Mouse (Mus musculus) Patski (cell line): ENCODE measurements around the gene Fbxo7. TPM values are rescaled to one million over a fixed set of nuclear protein-coding genes. Genes with fewer than 3 reads are reported as not detected.

Experiments used
- ATAC-seq: fragments of 100-300 bp; one replicate; pipeline ENCODE4 v1.8.0; 2021
- CTCF ChIA-PET: fragments of 350-600 bp; sonication (Branson Sonifier 250); formaldehyde crosslinking; loops from one replicate; lab custom pipeline; 2022; ENCODE audit warnings: inconsistent platforms; lab: Charles Lee
- POLR2A ChIA-PET: fragments of 350-600 bp; sonication (Branson Sonifier 250); formaldehyde crosslinking; loops from one replicate; lab custom pipeline; 2022; ENCODE audit warnings: antibody characterized with exemption, inconsistent platforms; lab: Charles Lee
- DNase-seq: peaks from one replicate; pipeline ENCODE4 v3.0.0-alpha.2; 2011; ENCODE audit warnings: low read depth, low spot score
- H3K27me3 ChIP-seq: fragments of 371-371 bp; one replicate; pipeline ENCODE4 v1.5.1; 2021
- CTCF ChIP-seq: fragments of 100-300 bp; IDR thresholded peaks from one replicate; pipeline ENCODE4 v1.5.1; 2021
- in situ Hi-C: fragments of 300-500 bp; cut with MboI; formaldehyde crosslinking; loops from 3 replicates; pipeline ENCODE4 v1.11.1; 2018; ENCODE audit warnings: low pct_unique_long_range_greater_than_20kb, mixed read lengths
- polyA plus RNA-seq: library from polyadenylated mRNA; unstranded; gene quantifications from one replicate; pipeline ENCODE4 v1.2.3, GENCODE M21; 2021

The Fbxo7 gene
- polyA plus RNA-seq, 1 experiment from 2014 or later, result 38.1 TPM

DNA sequence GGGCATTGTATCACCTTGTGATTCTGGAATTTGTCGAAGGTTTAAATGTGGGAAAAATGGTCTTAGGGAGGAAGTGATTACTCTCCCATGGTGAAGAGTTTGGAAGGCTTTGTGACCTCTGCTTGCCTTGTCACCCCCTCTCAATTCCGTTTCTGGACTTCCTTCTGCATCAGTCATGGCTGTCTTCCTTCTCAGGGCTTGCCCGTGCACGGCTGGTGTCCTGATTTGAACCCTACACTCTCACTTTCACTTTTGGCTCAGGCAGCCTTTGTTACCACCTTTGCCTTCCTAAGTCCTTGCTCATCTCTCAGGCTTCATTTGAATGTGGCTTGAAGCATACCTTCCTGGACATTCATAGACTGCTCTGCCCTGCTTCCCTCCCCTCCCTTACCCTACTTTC, 52.4 kb downstream of the Fbxo7 start:
- DNase-seq (no peak), ATAC-seq (no peak)
- no peak for TF ChIP-seq CTCF
- POLR2A ChIA-PET, result interaction anchor here (0.8 kb wide), 1 partner anchor 18 kb away, joined by 3 read pairs; no protein-coding TSS in a partner anchor
- in situ Hi-C loops, result loop anchor here (5.0 kb wide), 1 partner anchor 218 kb away; no protein-coding TSS in a partner anchor
- no peaks in the 10 kb centered on the region for H3K27me3 ChIP-seq
- CTCF ChIA-PET, result interaction anchor here (1.5 to 3.7 kb wide), 2 partner anchors 12 to 16 kb away, joined by 5 to 20 read pairs; no protein-coding TSS in a partner anchor

DNA sequence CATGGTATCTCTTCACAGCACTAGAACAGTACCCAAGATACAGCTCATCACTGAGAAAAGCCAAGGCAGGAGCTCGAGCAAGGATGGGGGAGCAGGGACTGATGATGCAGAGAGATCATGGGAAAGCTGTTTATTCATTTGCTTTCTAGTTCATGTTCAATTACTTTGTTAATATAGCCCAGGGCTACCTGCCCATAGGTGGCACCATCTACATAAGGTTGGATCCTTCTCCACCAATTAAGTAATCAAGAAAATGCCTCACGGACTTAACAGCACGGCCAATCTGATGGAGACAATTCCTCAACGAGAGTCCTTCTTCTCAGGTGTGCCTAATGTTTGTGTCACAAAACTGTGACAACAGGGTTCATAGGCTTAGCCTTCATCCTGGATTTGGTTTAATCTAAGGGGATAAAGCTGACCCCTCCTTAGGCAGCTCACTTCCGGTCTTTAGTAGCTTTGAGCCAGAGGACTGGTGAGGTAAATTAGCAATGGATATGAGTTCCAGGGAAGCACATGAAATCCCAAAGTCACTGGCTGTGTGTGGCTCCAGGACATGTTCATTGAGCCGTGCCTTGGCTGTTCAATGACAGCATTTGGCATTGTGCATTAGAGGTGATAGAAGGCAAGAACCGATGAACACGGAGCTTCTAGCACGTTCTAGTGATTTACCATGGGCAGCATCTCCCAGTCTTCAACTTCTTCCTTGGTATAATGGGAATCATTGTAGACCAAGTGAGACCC, 53.4 kb downstream of the Fbxo7 start:
- CTCF ChIA-PET, result interaction anchor here (1.0 to 3.7 kb wide), 7 partner anchors 11 to 221 kb away, joined by 3 to 20 read pairs (median 4); no protein-coding TSS in a partner anchor

DNA sequence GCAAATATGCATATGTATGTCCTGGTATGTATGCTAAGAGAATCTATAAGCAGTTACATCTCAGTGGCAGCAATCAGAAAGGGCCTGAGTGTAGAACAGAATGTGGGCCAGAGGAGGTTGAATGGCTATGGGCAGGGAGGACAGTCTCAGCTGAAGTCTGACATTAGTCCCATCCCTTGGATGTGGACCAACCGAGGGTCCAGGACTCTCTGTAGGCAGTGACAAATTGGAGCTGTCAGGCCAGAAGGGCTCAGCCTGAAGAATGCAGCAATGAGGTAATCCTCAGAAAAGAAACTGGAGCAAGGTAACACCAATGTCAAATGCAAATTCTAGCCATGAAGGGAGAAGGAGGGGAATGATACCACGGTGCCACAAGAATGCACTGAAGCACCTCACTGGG, 55.5 kb downstream of the Fbxo7 start:
- CTCF ChIA-PET, result interaction anchor here (3.7 kb wide), 1 partner anchor 12 kb away, joined by 20 read pairs; no protein-coding TSS in a partner anchor

More for the DNA sequence above, 53.4 kb downstream of the Fbxo7 start:
- H3K27me3 ChIP-seq, result no peaks in the 10 kb centered on the region
- DNase-seq (no peak), ATAC-seq (no peak)
- TF ChIP-seq CTCF, result no peak
- in situ Hi-C loops, result loop anchor here (5.0 kb wide), 1 partner anchor 217 kb away; no protein-coding TSS in a partner anchor
- POLR2A ChIA-PET, result interaction anchor here (0.8 to 0.9 kb wide), 2 partner anchors 9 to 19 kb away, joined by 3 read pairs; no protein-coding TSS in a partner anchor

DNA sequence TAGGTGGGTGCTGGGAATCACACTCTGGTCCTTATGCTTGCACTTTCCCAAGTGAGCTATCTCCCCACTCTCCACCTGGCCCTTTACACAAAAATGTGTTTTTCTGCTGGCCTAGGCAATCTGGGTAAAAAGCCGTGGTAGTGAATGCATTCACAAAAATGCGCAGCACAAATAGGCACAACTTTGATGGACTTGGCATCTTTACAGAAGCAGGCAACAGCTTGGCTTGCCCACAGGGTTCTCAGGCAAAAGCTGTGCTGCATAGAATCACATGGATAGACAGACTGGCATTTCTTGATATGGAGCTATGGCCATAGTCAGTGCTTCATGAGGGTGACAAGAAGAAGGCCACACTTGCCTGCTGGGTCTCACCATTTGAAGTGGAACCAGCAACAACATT, 57.0 kb downstream of the Fbxo7 start:
- CTCF ChIA-PET, result no interaction called here
- no peak for TF ChIP-seq CTCF
- DNase-seq (no peak), ATAC-seq (no peak)
- POLR2A ChIA-PET, result no interaction called here
- in situ Hi-C loops, result no loop called here
- H3K27me3 ChIP-seq, result no peaks in the 10 kb centered on the region

More for the DNA sequence above, 55.5 kb downstream of the Fbxo7 start:
- POLR2A ChIA-PET, result interaction anchor here (1.0 kb wide), 1 partner anchor 22 kb away, joined by 3 read pairs; no protein-coding TSS in a partner anchor
- in situ Hi-C loops, result no loop called here
- H3K27me3 ChIP-seq, result no peaks in the 10 kb centered on the region
- DNase-seq (no peak), ATAC-seq (no peak)
- TF ChIP-seq CTCF, result no peak

DNA sequence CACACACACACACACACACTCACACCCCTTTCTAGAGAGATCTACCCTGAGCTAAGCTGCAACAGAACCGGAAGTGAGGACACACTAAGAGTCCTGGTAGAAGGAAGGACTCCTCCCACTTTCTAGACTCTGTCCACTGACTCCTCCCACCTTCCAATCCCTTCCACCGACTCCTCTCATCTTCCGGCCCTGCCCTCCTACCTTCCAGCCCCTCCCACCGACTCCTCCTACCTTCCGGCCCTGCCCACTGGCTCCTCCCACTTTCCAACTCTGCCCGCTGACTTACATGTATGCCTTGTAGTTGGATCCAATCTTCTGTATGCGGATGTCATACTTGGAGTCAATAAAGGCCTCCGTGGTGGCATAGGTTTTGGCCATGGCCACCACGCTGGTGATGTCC, 58.1 kb downstream of the Fbxo7 start:
- CTCF ChIA-PET, result no interaction called here
- H3K27me3 ChIP-seq, result no peaks in the 10 kb centered on the region
- ATAC-seq, result no peak
- in situ Hi-C loops, result no loop called here
- DNase-seq, result no peak
- TF ChIP-seq CTCF, result no peak
- POLR2A ChIA-PET, result no interaction called here

DNA sequence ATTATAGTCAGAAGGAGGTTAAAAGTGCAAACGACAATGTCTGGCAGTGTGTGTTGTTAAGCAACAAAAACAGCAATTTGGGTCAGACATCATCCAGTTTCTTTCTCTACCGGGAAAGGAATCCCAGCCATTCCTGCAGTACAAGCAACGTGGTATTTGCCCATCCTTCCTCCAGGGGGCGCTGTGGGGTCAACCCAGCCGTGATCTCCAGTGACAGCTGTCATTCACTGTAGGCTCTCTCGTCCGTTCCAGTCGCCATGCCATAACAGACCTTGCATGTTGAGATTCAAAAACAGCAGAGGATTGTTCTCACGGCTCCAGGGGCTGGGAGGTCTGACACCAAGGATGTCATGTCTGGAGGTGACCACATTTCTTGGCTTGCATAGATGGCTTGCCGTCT, 70.1 kb downstream of the Fbxo7 start:
- DNase-seq (no peak), ATAC-seq (no peak)
- POLR2A ChIA-PET, result no interaction called here
- TF ChIP-seq CTCF, result peak; percentile 56
- in situ Hi-C loops, result no loop called here
- CTCF ChIA-PET, result interaction anchor here (4.5 kb wide), 1 partner anchor 16 kb away, joined by 20 read pairs; no protein-coding TSS in a partner anchor
- H3K27me3 ChIP-seq, result no peaks in the 10 kb centered on the region

DNA sequence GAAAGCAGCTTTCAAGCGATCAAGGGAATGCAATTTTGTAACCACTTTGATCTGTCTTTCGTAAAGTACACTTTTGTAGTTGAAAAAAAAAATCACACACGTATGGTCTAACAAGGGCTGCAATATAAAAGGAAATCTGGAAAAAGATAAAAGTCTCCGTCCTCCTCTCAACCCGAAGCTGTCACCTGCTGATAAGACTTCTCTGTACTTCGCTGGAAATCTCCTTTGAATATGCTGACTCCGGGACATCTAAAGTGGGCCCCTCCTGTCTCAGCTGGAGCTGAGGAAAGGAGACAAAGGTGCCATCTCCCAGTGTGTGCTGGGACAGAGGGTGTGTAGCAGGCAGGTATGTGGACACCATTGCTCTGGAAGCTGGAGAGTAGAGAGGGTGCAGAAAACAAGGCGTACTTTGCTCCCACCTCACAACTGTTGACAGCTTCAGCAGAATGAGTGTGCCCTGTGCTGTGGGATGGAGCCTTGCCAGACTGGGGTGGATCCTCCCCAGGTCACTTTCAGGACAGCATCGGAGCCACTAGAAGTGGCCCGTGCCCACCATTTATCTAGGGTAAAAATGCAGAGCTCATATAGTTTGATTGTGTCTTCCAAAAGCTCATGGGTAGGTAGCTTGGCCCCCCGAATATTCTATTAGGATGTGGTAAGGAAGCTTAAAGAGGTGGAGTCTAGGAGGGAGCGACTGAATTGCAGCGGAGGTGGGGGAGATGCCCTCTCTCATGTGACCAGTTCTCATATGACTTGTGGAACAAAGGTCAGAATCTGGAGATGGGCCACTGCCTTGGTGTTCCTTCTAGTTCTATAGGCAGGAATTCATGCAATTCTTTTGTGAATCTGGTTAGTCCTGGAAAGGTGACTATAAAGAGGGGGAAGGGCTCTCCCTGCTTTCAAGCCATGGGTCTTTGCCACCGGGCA, 71.6 kb downstream of the Fbxo7 start:
- no peak for TF ChIP-seq CTCF
- ChIA-PET POLR2A (interaction anchor here (0.7 kb wide), 1 partner anchor 208 kb away, joined by 3 read pairs; no protein-coding TSS in a partner anchor), CTCF (interaction anchor here (1.2 kb wide), 2 partner anchors 7 to 73 kb away, joined by 3 read pairs; no protein-coding TSS in a partner anchor)
- ATAC-seq, result no peak
- DNase-seq, result no peak
- no peaks in the 10 kb centered on the region for H3K27me3 ChIP-seq
- in situ Hi-C loops, result no loop called here

DNA sequence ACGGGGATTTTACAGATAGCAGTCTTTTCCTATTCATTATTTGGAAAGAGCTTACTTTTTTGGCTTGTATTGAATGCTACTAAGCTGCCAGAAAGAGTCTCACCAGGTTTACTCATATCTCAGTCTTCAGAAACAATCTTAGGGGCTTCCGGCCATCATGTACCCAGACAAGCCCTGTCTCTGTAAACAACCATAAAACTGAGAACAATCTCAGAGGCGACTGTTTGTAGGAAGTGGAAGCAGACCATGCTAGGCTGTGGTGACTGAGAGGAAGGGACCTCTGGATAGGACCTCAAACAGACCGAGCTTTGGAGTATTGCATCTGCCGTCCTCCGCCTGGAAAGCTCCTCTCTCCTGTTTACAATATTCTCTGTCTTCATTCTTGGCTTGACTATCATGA, 76.6 kb downstream of the Fbxo7 start:
- no peak for TF ChIP-seq CTCF
- DNase-seq (no peak), ATAC-seq (no peak)
- CTCF ChIA-PET, result interaction anchor here (1.5 to 2.1 kb wide), 3 partner anchors 9 to 198 kb away, joined by 3 to 9 read pairs (median 8); no protein-coding TSS in a partner anchor
- H3K27me3 ChIP-seq, result no peaks in the 10 kb centered on the region
- POLR2A ChIA-PET, result no interaction called here
- in situ Hi-C loops, result no loop called here

DNA sequence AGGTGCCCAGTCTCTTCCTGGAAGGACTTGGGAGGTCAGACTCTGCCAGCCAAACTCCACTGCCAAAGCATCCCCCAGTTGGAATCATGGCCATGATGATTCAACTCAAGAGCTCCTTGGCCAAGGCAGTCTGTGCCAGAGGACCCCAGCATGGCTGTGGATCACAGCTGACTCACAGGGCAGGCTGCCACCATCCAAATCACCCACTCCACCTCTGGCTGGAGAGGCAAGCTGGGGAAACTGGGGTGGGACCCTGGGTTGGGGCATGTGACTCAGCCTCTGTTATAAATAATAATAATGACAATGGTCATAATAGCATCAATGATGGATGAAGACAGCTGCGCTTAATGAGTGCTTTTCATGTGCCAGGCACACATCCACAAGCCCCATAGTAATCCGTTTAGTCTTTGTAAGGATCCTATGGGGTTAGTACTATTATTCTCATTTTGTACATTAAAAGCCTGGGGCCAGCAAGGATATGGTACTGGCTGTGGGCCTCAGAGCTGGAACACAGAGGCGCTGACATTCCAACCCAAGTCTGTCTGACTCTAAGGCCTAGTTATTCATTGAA, 78.6 kb downstream of the Fbxo7 start:
- in situ Hi-C loops, result loop anchor here (10.0 kb wide), 1 partner anchor 194 kb away; no protein-coding TSS in a partner anchor
- ChIA-PET CTCF (interaction anchor here (1.0 to 1.6 kb wide), 3 partner anchors 9 to 364 kb away, joined by 3 to 4 read pairs (median 3); no protein-coding TSS in a partner anchor), POLR2A (interaction anchor here (0.7 to 2.0 kb wide), 3 partner anchors 73 to 209 kb away, joined by 3 to 10 read pairs (median 6); partner anchors contain the start of gene Timp3)
- peak; percentile 91 for DNase-seq
- no peaks in the 10 kb centered on the region for H3K27me3 ChIP-seq
- no peak for TF ChIP-seq CTCF
- peak; percentile 64 for ATAC-seq

Other genes with a start within 250 kb of the Fbxo7 start
- gene Pwp1, start 192.5 kb upstream of the Fbxo7 start, polyA plus RNA-seq, result 31.7 TPM
- gene Prdm4, start 104.8 kb upstream of the Fbxo7 start, polyA plus RNA-seq, result 23.4 TPM
- gene Ascl4, start 94.3 kb upstream of the Fbxo7 start, polyA plus RNA-seq, result 0.24 TPM
- 153 TPM for gene Rtcb, start 64.1 kb upstream of the Fbxo7 start, polyA plus RNA-seq
- 0.03 TPM for gene Bpifc, start 10.1 kb upstream of the Fbxo7 start, polyA plus RNA-seq